Mouse (Mus musculus) kidney, adult 2 months (tissue): ENCODE results near the gene 4931406P16Rik.

Experiments used
- CTCF ChIP-seq: fragments of 200-500 bp; conservative IDR thresholded peaks from 2 replicates; pipeline ENCODE4 v1.5.1; 2011; ENCODE audit warnings: low read depth, mild to moderate bottlenecking, control low read depth, low read length, moderate library complexity, mixed read lengths; ENCODE audit not compliant: insufficient read depth, insufficient read length
- POLR2A ChIP-seq: fragments of 200-500 bp; IDR thresholded peaks from one replicate; pipeline ENCODE4 v1.6.1; 2011; ENCODE audit warnings: low read depth, low read length, control low read depth

- TF ChIP-seq CTCF, result no peak
- no peak for TF ChIP-seq POLR2A
These were observed 44.9 kb downstream of the 4931406P16Rik start for GRCm38 (mm10) chr7:34268463-34268862.
